Comparison of ENCODE assay signal across 11 mouse cellular contexts in genomic region chr13:63323286-63324075, GRCm38 (mm10).
DNase-seq lines count a peak whose midpoint lies in the region; ATAC-seq and TF ChIP-seq lines count a peak whose summit lies in the region.
"Had no signal": no experiment of that assay in that cellular context is flagged by ENCODE, and none has a peak within 500 bp of the region (broad histone marks: within the 10 kb centered on the region; RNA-seq: fewer than 3 reads in every experiment).

No protein-coding gene starts in this region.

- no peak overlapping the region for H3K4me2 ChIP-seq in midbrain, postnatal 0 days (ENCODE audit: low read depth, low read length, poor library complexity, severe bottlenecking)
- H3K4me2 ChIP-seq in midbrain, embryonic 16.5 days (ENCODE audit: low read length): no peak overlapping the region
- no peak overlapping the region for H3K4me2 ChIP-seq in heart, embryonic 16.5 days (ENCODE audit: low read depth, low read length)
- no peak overlapping the region for H3K4me2 ChIP-seq in stomach, embryonic 15.5 days

- 73% methylated on average over 9 of the region's 9 CpGs for WGBS in midbrain, postnatal 0 days
- 80% methylated on average over 9 of the region's 9 CpGs for WGBS in midbrain, embryonic 16.5 days
- WGBS in heart, embryonic 16.5 days: 64% methylated on average over 9 of the region's 9 CpGs
- 64% methylated on average over 9 of the region's 9 CpGs for WGBS in stomach, embryonic 15.5 days

- ATAC-seq in midbrain, postnatal 0 days (ENCODE audit: low FRiP score): no peak
- no peak for ATAC-seq in midbrain, embryonic 16.5 days
- ATAC-seq in heart, embryonic 16.5 days (replicated peaks; ENCODE audit: extremely low read depth, insufficient read depth, low FRiP score): no peak
- no peak; the same call in 1 of the 2 replicates for ATAC-seq in stomach, embryonic 15.5 days (ENCODE audit: insufficient read depth, low FRiP score, low read depth)
- no peak for ATAC-seq in CD4-positive, CD25-positive, alpha-beta regulatory T cell, adult 4 months
- ATAC-seq in erythroblast, adult 5-6 weeks (replicated peaks; ENCODE audit: low FRiP score, poor library complexity, severe bottlenecking): no peak
- ATAC-seq: forebrain, embryonic 14.5 days had no signal

- no peak overlapping the region for H3K9ac ChIP-seq in midbrain, postnatal 0 days (replicated peaks; ENCODE audit: low read length, poor library complexity, severe bottlenecking)
- H3K9ac ChIP-seq in midbrain, embryonic 16.5 days (ENCODE audit: low read depth, low read length): no peak overlapping the region
- no peak overlapping the region for H3K9ac ChIP-seq in heart, embryonic 16.5 days (ENCODE audit: low read length)
- no peak overlapping the region for H3K9ac ChIP-seq in stomach, embryonic 15.5 days

- peak; percentile 96 for DNase-seq in heart, adult 11 months
- no peak for DNase-seq in heart, postnatal 25 days (ENCODE audit: low spot score)
- peak; percentile 48 for DNase-seq in midbrain, postnatal 0 days (ENCODE audit: low spot score)
- DNase-seq: kidney, postnatal 14 days; lung, postnatal 4 days had no signal

- no peaks in the 10 kb centered on the region for H3K27me3 ChIP-seq in midbrain, postnatal 0 days (ENCODE audit: insufficient read depth, low read length)
- no peaks in the 10 kb centered on the region for H3K27me3 ChIP-seq in midbrain, embryonic 16.5 days (ENCODE audit: control insufficient read depth, insufficient read depth, low read depth, low read length)
- no peaks in the 10 kb centered on the region for H3K27me3 ChIP-seq in heart, embryonic 16.5 days (ENCODE audit: control insufficient read depth, insufficient read depth, low read length)
- H3K27me3 ChIP-seq in stomach, embryonic 15.5 days (replicated peaks): no peaks in the 10 kb centered on the region

- 0 out of 2 replicates have a peak, but pooled peaks cover 2% of the 10 kb centered on the region for H3K4me1 ChIP-seq in midbrain, postnatal 0 days (ENCODE audit: insufficient read depth, low read length)
- H3K4me1 ChIP-seq in midbrain, embryonic 16.5 days (ENCODE audit: control insufficient read depth, insufficient read depth, low read length): no peaks in the 10 kb centered on the region
- H3K4me1 ChIP-seq in heart, embryonic 16.5 days (ENCODE audit: control insufficient read depth, insufficient read depth, low read length): peaks cover 21% of the 10 kb centered on the region
- peaks cover 12% of the 10 kb centered on the region; the same call in 1 of the 2 replicates for H3K4me1 ChIP-seq in stomach, embryonic 15.5 days

- intact Hi-C loops in heart, postnatal 25 days (cut with DNase I): no loop called here

- no peak overlapping the region for H3K27ac ChIP-seq in midbrain, postnatal 0 days (ENCODE audit: low read depth, low read length)
- no peak overlapping the region for H3K27ac ChIP-seq in midbrain, embryonic 16.5 days (ENCODE audit: low read length)
- peak overlapping the region; percentile 37 for H3K27ac ChIP-seq in heart, embryonic 16.5 days (ENCODE audit: low read length)
- H3K27ac ChIP-seq in stomach, embryonic 15.5 days: peak overlapping the region; percentile 50

- H3K36me3 ChIP-seq in midbrain, postnatal 0 days (ENCODE audit: insufficient read depth, low read length): no peaks in the 10 kb centered on the region
- no peaks in the 10 kb centered on the region for H3K36me3 ChIP-seq in midbrain, embryonic 16.5 days (ENCODE audit: control insufficient read depth, insufficient read depth, low read length)
- no peaks in the 10 kb centered on the region for H3K36me3 ChIP-seq in heart, embryonic 16.5 days (ENCODE audit: control insufficient read depth, insufficient read depth)
- H3K36me3 ChIP-seq in stomach, embryonic 15.5 days: no peaks in the 10 kb centered on the region

- H3K9me3 ChIP-seq in midbrain, postnatal 0 days (ENCODE audit: low read length): no peaks in the 10 kb centered on the region
- H3K9me3 ChIP-seq in midbrain, embryonic 16.5 days (replicated peaks; ENCODE audit: control insufficient read depth, low read length, poor library complexity, severe bottlenecking): no peaks in the 10 kb centered on the region
- H3K9me3 ChIP-seq in heart, embryonic 16.5 days (replicated peaks; ENCODE audit: control insufficient read depth, low read length): no peaks in the 10 kb centered on the region
- no peaks in the 10 kb centered on the region for H3K9me3 ChIP-seq in stomach, embryonic 15.5 days

- H3K4me3 ChIP-seq in midbrain, postnatal 0 days (ENCODE audit: low read depth, low read length): no peak overlapping the region
- no peak overlapping the region for H3K4me3 ChIP-seq in midbrain, embryonic 16.5 days (ENCODE audit: low read depth, low read length)
- H3K4me3 ChIP-seq in heart, embryonic 16.5 days (ENCODE audit: low read length): no peak overlapping the region
- H3K4me3 ChIP-seq in stomach, embryonic 15.5 days (replicated peaks): no peak overlapping the region

- TF ChIP-seq CTCF in midbrain, postnatal 0 days (IDR thresholded peaks at IDR 0.05): no peak

Comparison
In these comparisons a context has a peak if more than half of its experiments do, and no peak if none do; other contexts are left out.
1. H3K27ac ChIP-seq: peak in heart, embryonic 16.5 days (single experiment) and stomach, embryonic 15.5 days (single experiment); none in midbrain, postnatal 0 days (single experiment) and midbrain, embryonic 16.5 days (single experiment).